Mouse (Mus musculus): ENCODE measurements around the gene Gm960.

- TF ChIP-seq CTCF (IDR thresholded peaks at IDR 0.05; ENCODE audit: extremely low read depth, insufficient read length, insufficient replicate concordance, low read depth, low read length) (no peak), POLR2A (IDR thresholded peaks at IDR 0.05; ENCODE audit: low read depth, low read length) (no peak)
These were observed 4.1 kb downstream of the Gm960 start for GRCm38 (mm10) chr19:4694346-4694745.
